In genomic region chr8:122452154-122452553, GRCm38 (mm10) we compare ENCODE assay signal across 26 mouse cellular contexts. TPM values are rescaled to one million over a fixed set of nuclear protein-coding genes. Genes with fewer than 3 reads are reported as not detected.
A peak's percentile ranks its signal among the peaks of the same experiment; 100 is the strongest.
DNase-seq lines count a peak whose midpoint lies in the region; ATAC-seq lines count a peak whose summit lies in the region.
"Had no signal": no experiment of that assay in that cellular context is flagged by ENCODE, and none has a peak within 500 bp of the region (broad histone marks: within the 10 kb centered on the region; RNA-seq: fewer than 3 reads in every experiment).

No protein-coding gene starts in this region.

- H3K9me3 ChIP-seq in heart, embryonic 15.5 days (replicated peaks), result no peaks in the 10 kb centered on the region
- H3K9me3 ChIP-seq: forebrain, embryonic 10.5 days; hindbrain, embryonic 15.5 days; limb, embryonic 12.5 days; liver, embryonic 13.5 days; megakaryocyte, embryonic 14.5 days; neural tube, embryonic 13.5 days had no signal

- H3K36me3 ChIP-seq in heart, embryonic 15.5 days, result no peaks in the 10 kb centered on the region
- H3K36me3 ChIP-seq: forebrain, embryonic 10.5 days; hindbrain, embryonic 15.5 days; limb, embryonic 12.5 days; liver, embryonic 13.5 days; neural tube, embryonic 13.5 days had no signal

- peaks cover 33% of the 10 kb centered on the region for H3K4me1 ChIP-seq in heart, embryonic 15.5 days (replicated peaks)
- H3K4me1 ChIP-seq: forebrain, embryonic 10.5 days; hindbrain, embryonic 15.5 days; limb, embryonic 12.5 days; neural tube, embryonic 13.5 days had no signal

- H3K9ac ChIP-seq in heart, embryonic 15.5 days, result no peak overlapping the region
- H3K9ac ChIP-seq: forebrain, postnatal 0 days; hindbrain, embryonic 15.5 days; limb, embryonic 12.5 days; liver, embryonic 13.5 days; neural tube, embryonic 13.5 days had no signal

- ATAC-seq in heart, embryonic 15.5 days (replicated peaks; ENCODE audit: insufficient number of reproducible peaks, insufficient read depth, low FRiP score, low read depth), result peak; percentile 37
- no peak for ATAC-seq in erythroblast, adult 5-6 weeks (replicated peaks; ENCODE audit: low FRiP score, poor library complexity, severe bottlenecking)
- ATAC-seq: forebrain, postnatal 0 days had no signal

- no peaks in the 10 kb centered on the region for H3K27me3 ChIP-seq in heart, embryonic 15.5 days

- peak; percentile 64 for DNase-seq in gastrocnemius, adult 18-20 months (ENCODE audit: low spot score)
- DNase-seq in gastrocnemius, postnatal 10 days, result no peak
- DNase-seq in thymus, postnatal 14 days, result peak; percentile 24
- no peak for DNase-seq in thymus, adult 18-20 months
- DNase-seq in skeletal muscle tissue, adult 2 months (ENCODE audit: low read depth, low spot score), result peak; percentile 72
- no peak for DNase-seq in lung, postnatal 36 days
- DNase-seq: adrenal gland, postnatal 25 days; cerebellum, adult 9-10 months; forebrain, postnatal 0 days; kidney, adult 2 months; kidney, postnatal 14 days; liver, embryonic 13.5 days; lung, adult 2 months; lung, postnatal 14 days; midbrain, embryonic 14.5 days had no signal

- H3K4me3 ChIP-seq in heart, embryonic 15.5 days, result no peak overlapping the region
- H3K4me3 ChIP-seq: forebrain, embryonic 10.5 days; hindbrain, embryonic 15.5 days; limb, embryonic 12.5 days; liver, embryonic 13.5 days; megakaryocyte, embryonic 14.5 days; neural tube, embryonic 13.5 days had no signal

- peak overlapping the region; percentile 93 for H3K27ac ChIP-seq in heart, embryonic 15.5 days
- H3K27ac ChIP-seq: forebrain, embryonic 10.5 days; hindbrain, embryonic 15.5 days; limb, embryonic 12.5 days; liver, embryonic 13.5 days; neural tube, embryonic 13.5 days had no signal

- H3K4me2 ChIP-seq in heart, embryonic 15.5 days, result peak overlapping the region; percentile 18; the same call in 1 of the 2 replicates
- H3K4me2 ChIP-seq: hindbrain, embryonic 15.5 days; limb, embryonic 12.5 days; liver, embryonic 13.5 days; neural tube, embryonic 13.5 days had no signal

- 47% methylated on average over 10 of the region's 10 CpGs for WGBS in heart, embryonic 15.5 days

RNA-seq across cellular contexts. Expression of gene Snai3, which starts 8.4 kb away (rescaled TPM):
- total RNA-seq in gastrocnemius, adult 18-20 months (2021), result 10 to 100 TPM in 1 of 2 experiments, 1 to 10 TPM in 1; 5.7 to 14.7 TPM
- total RNA-seq in gastrocnemius, postnatal 10 days (2021), result 1 to 10 TPM; 2.5 to 3.1 TPM
- 2.0 and 2.5 TPM in 2 replicates for polyA plus RNA-seq in heart, embryonic 15.5 days (2015; fragmentation: Nextera tagmentation; extraction: Ambion mirVana)
- 1.0 TPM in 1 of 2 replicates, not detected in the other for total RNA-seq in erythroblast, adult 5-6 weeks (2015; ENCODE audit: low replicate concordance)
- total RNA-seq in erythroblast, adult 5-6 weeks (2017; ENCODE audit: low replicate concordance), result not detected in 2 replicates
- total RNA-seq: adrenal gland, postnatal 25 days; forebrain, postnatal 0 days; hematopoietic stem cell, adult 5-6 weeks; layer of hippocampus, adult 18-20 months; layer of hippocampus, postnatal 25 days; left cerebral cortex, postnatal 10 days had no signal
- polyA plus RNA-seq: forebrain, postnatal 0 days; hindbrain, embryonic 15.5 days; midbrain, embryonic 14.5 days had no signal

RNA-seq across cellular contexts. Expression of gene Mvd, which starts 8.9 kb away (rescaled TPM):
- 1 to 10 TPM; 3.9 to 5.6 TPM for total RNA-seq in gastrocnemius, adult 18-20 months (2021)
- 1 to 10 TPM; 6.9 to 7.9 TPM for total RNA-seq in gastrocnemius, postnatal 10 days (2021)
- polyA plus RNA-seq in heart, embryonic 15.5 days (2015; fragmentation: Nextera tagmentation; extraction: Ambion mirVana), result 13.3 and 18.9 TPM in 2 replicates
- total RNA-seq in erythroblast, adult 5-6 weeks (2015; ENCODE audit: low replicate concordance), result 0.84 TPM in 1 of 2 replicates, not detected in the other
- 0.84 and 1.3 TPM in 2 replicates for total RNA-seq in erythroblast, adult 5-6 weeks (2017; ENCODE audit: low replicate concordance)

RNA-seq across cellular contexts. Expression of gene Cyba, which starts 19.4 kb away (rescaled TPM):
- total RNA-seq in gastrocnemius, adult 18-20 months (2021), result 1 to 10 TPM; 4.5 to 8.6 TPM
- 10 to 100 TPM; 23.8 to 28.6 TPM for total RNA-seq in gastrocnemius, postnatal 10 days (2021)
- 176 and 197 TPM in 2 replicates for polyA plus RNA-seq in heart, embryonic 15.5 days (2015; fragmentation: Nextera tagmentation; extraction: Ambion mirVana)
- total RNA-seq in erythroblast, adult 5-6 weeks (2015; ENCODE audit: low replicate concordance), result 105 and 126 TPM in 2 replicates
- 42.8 and 52.6 TPM in 2 replicates for total RNA-seq in erythroblast, adult 5-6 weeks (2017; ENCODE audit: low replicate concordance)

RNA-seq across cellular contexts. Expression of gene Rnf166, which starts 23.7 kb away (rescaled TPM):
- 10 to 100 TPM; 35.0 to 37.7 TPM for total RNA-seq in gastrocnemius, adult 18-20 months (2021)
- total RNA-seq in gastrocnemius, postnatal 10 days (2021), result 10 to 100 TPM; 26.2 to 28.0 TPM
- polyA plus RNA-seq in heart, embryonic 15.5 days (2015; fragmentation: Nextera tagmentation; extraction: Ambion mirVana), result 37.0 and 44.4 TPM in 2 replicates
- 9.0 and 12.9 TPM in 2 replicates for total RNA-seq in erythroblast, adult 5-6 weeks (2015; ENCODE audit: low replicate concordance)
- 7.9 and 8.1 TPM in 2 replicates for total RNA-seq in erythroblast, adult 5-6 weeks (2017; ENCODE audit: low replicate concordance)

RNA-seq across cellular contexts. Expression of gene Ctu2, which starts 23.8 kb away (rescaled TPM):
- 1 to 10 TPM; 6.3 to 7.6 TPM for total RNA-seq in gastrocnemius, adult 18-20 months (2021)
- 10 to 100 TPM; 12.0 to 13.3 TPM for total RNA-seq in gastrocnemius, postnatal 10 days (2021)
- polyA plus RNA-seq in heart, embryonic 15.5 days (2015; fragmentation: Nextera tagmentation; extraction: Ambion mirVana), result 23.0 and 25.6 TPM in 2 replicates
- 3.8 and 29.4 TPM in 2 replicates for total RNA-seq in erythroblast, adult 5-6 weeks (2015; ENCODE audit: low replicate concordance)
- total RNA-seq in erythroblast, adult 5-6 weeks (2017; ENCODE audit: low replicate concordance), result 7.5 and 7.8 TPM in 2 replicates

Comparison
In these comparisons a context has a peak if more than half of its experiments do, and no peak if none do; other contexts are left out.
1. DNase-seq: peak in gastrocnemius, adult 18-20 months (single experiment), thymus, postnatal 14 days (single experiment) and skeletal muscle tissue, adult 2 months (single experiment); none in gastrocnemius, postnatal 10 days (single experiment), thymus, adult 18-20 months (0 of 2) and lung, postnatal 36 days (single experiment).